Mouse (Mus musculus) forebrain, embryonic 16.5 days (tissue): Measurements from ENCODE around the gene Bag3. TPM values are rescaled to one million over a fixed set of nuclear protein-coding genes. Genes with fewer than 3 reads are reported as not detected.

Experiments used
- ATAC-seq: fragments of 200-750 bp; cut with Nextera tagmentation; 2 replicates; pipeline ENCODE4 v1.8.0; 2017; ENCODE audit warnings: mild to moderate bottlenecking, moderate library complexity
- H3K27ac ChIP-seq: fragments of 300-500 bp; sonication (generic); 2 replicates; pipeline ENCODE4 v1.5.1; 2014; ENCODE audit warnings: low read length, control low read depth
- H3K27me3 ChIP-seq: fragments of 300-500 bp; sonication (generic); replicated peaks from 2 replicates; pipeline ENCODE4 v1.6.1; 2014; ENCODE audit warnings: low read length; ENCODE audit not compliant: control insufficient read depth, insufficient read depth
- H3K36me3 ChIP-seq: fragments of 300-500 bp; sonication (generic); 2 replicates; pipeline ENCODE4 v1.6.1; 2014; ENCODE audit not compliant: control insufficient read depth, insufficient read depth
- H3K4me1 ChIP-seq: fragments of 300-500 bp; sonication (generic); replicated peaks from 2 replicates; pipeline ENCODE4 v1.6.1; 2014; ENCODE audit warnings: low read length; ENCODE audit not compliant: control insufficient read depth, insufficient read depth
- H3K4me2 ChIP-seq: fragments of 300-500 bp; sonication (generic); 2 replicates; pipeline ENCODE4 v1.6.1; 2014; ENCODE audit warnings: mild to moderate bottlenecking, low read length, control low read depth
- H3K4me3 ChIP-seq: fragments of 300-500 bp; sonication (generic); replicated peaks from 2 replicates; pipeline ENCODE4 v1.5.1; 2014; ENCODE audit warnings: mild to moderate bottlenecking, low read length, control low read depth
- H3K9ac ChIP-seq: fragments of 300-500 bp; sonication (generic); replicated peaks from 2 replicates; pipeline ENCODE4 v1.6.1; 2014; ENCODE audit warnings: low read depth, low read length, control low read depth
- H3K9me3 ChIP-seq: fragments of 300-500 bp; sonication (generic); 2 replicates; pipeline ENCODE4 v1.6.1; 2016; ENCODE audit warnings: low read length; ENCODE audit not compliant: control insufficient read depth
- WGBS: fragments of 180-500 bp; shearing (Covaris S2); extraction: QIAGEN DNeasy Blood & Tissue Kit; methylation state at CpG from one replicate; pipeline ENCODE4 v1.1.7; 2014; 5-methylcytosine and 5-hydroxymethylcytosine counted together
- polyA plus RNA-seq: library from polyadenylated mRNA; unstranded; fragments of >200 nt; fragmentation: Nextera tagmentation; extraction: Ambion mirVana; gene quantifications from 2 replicates; pipeline ENCODE4 v1.2.1, GENCODE M21; 2015

Bag3 gene
- polyA plus RNA-seq, 1 experiment from 2014 or later: 1.5 TPM

GRCm38 (mm10) chr7:128532441-128533166, 9.2 kb downstream of the Bag3 start:
- Histone ChIP-seq H3K4me3 (no peak overlapping the region), H3K4me1 (peaks cover 41% of the 10 kb centered on the region), H3K36me3 (no peaks in the 10 kb centered on the region), H3K9ac (no peak overlapping the region), H3K27ac (no peak overlapping the region), H3K27me3 (no peaks in the 10 kb centered on the region), H3K4me2 (no peak overlapping the region), H3K9me3 (no peaks in the 10 kb centered on the region)
- 76% methylated on average over 6 of the region's 6 CpGs for WGBS
- ATAC-seq: no peak

- no peak for ATAC-seq
- WGBS: 11% methylated on average over 5 of the region's 5 CpGs
- Histone ChIP-seq H3K27ac (no peak overlapping the region), H3K27me3 (no peaks in the 10 kb centered on the region), H3K4me3 (no peak overlapping the region), H3K4me1 (peaks cover 32% of the 10 kb centered on the region), H3K36me3 (no peaks in the 10 kb centered on the region), H3K9me3 (no peaks in the 10 kb centered on the region), H3K9ac (no peak overlapping the region), H3K4me2 (no peak overlapping the region)
Observed at GRCm38 (mm10) chr7:128534984-128535491, 11.6 kb downstream of the Bag3 start.

GRCm38 (mm10) chr7:128536074-128536473, 12.7 kb downstream of the Bag3 start:
- H3K9ac ChIP-seq: no peak overlapping the region
- H3K4me2 ChIP-seq: no peak overlapping the region
- H3K9me3 ChIP-seq: no peaks in the 10 kb centered on the region
- H3K4me1 ChIP-seq: peaks cover 27% of the 10 kb centered on the region
- H3K27me3 ChIP-seq: no peaks in the 10 kb centered on the region
- ATAC-seq: no peak
- no peaks in the 10 kb centered on the region for H3K36me3 ChIP-seq
- H3K27ac ChIP-seq: no peak overlapping the region
- H3K4me3 ChIP-seq: no peak overlapping the region
- WGBS: 7% methylated on average over 3 of the region's 3 CpGs

GRCm38 (mm10) chr7:128537676-128538075, 14.3 kb downstream of the Bag3 start:
- Histone ChIP-seq H3K4me2 (no peak overlapping the region), H3K9me3 (no peaks in the 10 kb centered on the region), H3K4me1 (peaks cover 21% of the 10 kb centered on the region), H3K4me3 (no peak overlapping the region), H3K27ac (no peak overlapping the region), H3K9ac (no peak overlapping the region), H3K27me3 (no peaks in the 10 kb centered on the region), H3K36me3 (no peaks in the 10 kb centered on the region)
- ATAC-seq: no peak
- 80% methylated on average over 4 of the region's 4 CpGs for WGBS

- Histone ChIP-seq H3K4me2 (no peak overlapping the region), H3K4me3 (no peak overlapping the region), H3K4me1 (peaks cover 17% of the 10 kb centered on the region), H3K36me3 (no peaks in the 10 kb centered on the region), H3K9me3 (no peaks in the 10 kb centered on the region), H3K27ac (no peak overlapping the region), H3K27me3 (no peaks in the 10 kb centered on the region), H3K9ac (no peak overlapping the region)
- no peak for ATAC-seq
- 61% methylated on average over 4 of the region's 4 CpGs for WGBS
Observed at GRCm38 (mm10) chr7:128538196-128538595, 14.8 kb downstream of the Bag3 start.

- H3K4me1 ChIP-seq: peaks cover 17% of the 10 kb centered on the region
- no peak overlapping the region for H3K4me3 ChIP-seq
- ATAC-seq: no peak
- WGBS: 74% methylated on average over 5 of the region's 5 CpGs
- H3K9me3 ChIP-seq: no peaks in the 10 kb centered on the region
- no peaks in the 10 kb centered on the region for H3K36me3 ChIP-seq
- no peak overlapping the region for H3K27ac ChIP-seq
- no peaks in the 10 kb centered on the region for H3K27me3 ChIP-seq
- H3K4me2 ChIP-seq: no peak overlapping the region
- no peak overlapping the region for H3K9ac ChIP-seq
Observed at GRCm38 (mm10) chr7:128538769-128539168, 15.4 kb downstream of the Bag3 start.

GRCm38 (mm10) chr7:128540111-128540510, 16.7 kb downstream of the Bag3 start:
- Histone ChIP-seq H3K9me3 (no peaks in the 10 kb centered on the region), H3K4me2 (no peak overlapping the region), H3K27ac (no peak overlapping the region), H3K9ac (no peak overlapping the region), H3K4me1 (peaks cover 13% of the 10 kb centered on the region), H3K4me3 (no peak overlapping the region), H3K27me3 (no peaks in the 10 kb centered on the region), H3K36me3 (no peaks in the 10 kb centered on the region)
- WGBS: 95% methylated on average over 13 of the region's 13 CpGs
- ATAC-seq: no peak

- no peaks in the 10 kb centered on the region for H3K27me3 ChIP-seq
Observed at GRCm38 (mm10) chr7:128540734-128541133, 17.3 kb downstream of the Bag3 start.

GRCm38 (mm10) chr7:128541186-128541585, 17.8 kb downstream of the Bag3 start:
- Histone ChIP-seq H3K9ac (no peak overlapping the region), H3K4me1 (peaks cover 2% of the 10 kb centered on the region), H3K27me3 (no peaks in the 10 kb centered on the region), H3K4me2 (no peak overlapping the region), H3K9me3 (no peaks in the 10 kb centered on the region), H3K27ac (no peak overlapping the region), H3K4me3 (no peak overlapping the region), H3K36me3 (no peaks in the 10 kb centered on the region)
- WGBS: 66% methylated on average over 9 of the region's 9 CpGs
- no peak for ATAC-seq

More at GRCm38 (mm10) chr7:128540734-128541133, 17.3 kb downstream of the Bag3 start:
- H3K9ac ChIP-seq: no peak overlapping the region
- H3K4me3 ChIP-seq: no peak overlapping the region
- 92% methylated on average over 16 of the region's 16 CpGs for WGBS
- H3K4me1 ChIP-seq: peaks cover 6% of the 10 kb centered on the region
- no peaks in the 10 kb centered on the region for H3K36me3 ChIP-seq
- ATAC-seq: no peak
- H3K9me3 ChIP-seq: no peaks in the 10 kb centered on the region
- no peak overlapping the region for H3K4me2 ChIP-seq
- H3K27ac ChIP-seq: no peak overlapping the region
